Mouse (Mus musculus) intestine, embryonic 16.5 days (tissue): Measurements from ENCODE around the gene Adh4. TPM values are rescaled to one million over a fixed set of nuclear protein-coding genes. Genes with fewer than 3 reads are reported as not detected.
"Not testable (repeated sequence)": the region's sequence is repeated elsewhere in the genome, so short reads cannot be mapped to it uniquely, and the experiment has no call there.

ENCODE experiments used
- ATAC-seq: fragments of 200-750 bp; cut with Nextera tagmentation; 2 replicates; pipeline ENCODE4 v1.8.0; 2017; ENCODE audit warnings: moderate TSS enrichment, moderate library complexity
- H3K27ac ChIP-seq: fragments of 300-500 bp; sonication (generic); 2 replicates; pipeline ENCODE4 v1.5.1; 2014; ENCODE audit warnings: mild to moderate bottlenecking, low read length
- H3K27me3 ChIP-seq: fragments of 300-500 bp; sonication (generic); replicated peaks from 2 replicates; pipeline ENCODE4 v1.6.1; 2014; ENCODE audit warnings: low read length, control low read depth, mixed read lengths; ENCODE audit not compliant: control insufficient read depth, insufficient read depth
- H3K36me3 ChIP-seq: fragments of 300-500 bp; sonication (generic); 2 replicates; pipeline ENCODE4 v1.6.1; 2014; ENCODE audit warnings: low read length, control low read depth; ENCODE audit not compliant: control insufficient read depth, insufficient read depth
- H3K4me1 ChIP-seq: fragments of 300-500 bp; sonication (generic); 2 replicates; pipeline ENCODE4 v1.6.1; 2014; ENCODE audit warnings: low read length, control low read depth, mixed read lengths; ENCODE audit not compliant: control insufficient read depth, insufficient read depth
- H3K4me2 ChIP-seq: fragments of 300-500 bp; sonication (generic); 2 replicates; pipeline ENCODE4 v1.6.1; 2014; ENCODE audit warnings: low read depth, low read length, control low read depth
- H3K4me3 ChIP-seq: fragments of 300-500 bp; sonication (generic); 2 replicates; pipeline ENCODE4 v1.5.1; 2014; ENCODE audit warnings: mild to moderate bottlenecking, low read length
- H3K9ac ChIP-seq: fragments of 300-500 bp; sonication (generic); 2 replicates; pipeline ENCODE4 v1.6.1; 2014; ENCODE audit warnings: low read depth, low read length
- H3K9me3 ChIP-seq: fragments of 300-500 bp; sonication (generic); 2 replicates; pipeline ENCODE4 v1.6.1; 2016; ENCODE audit warnings: low read length, control low read depth; ENCODE audit not compliant: control insufficient read depth
- WGBS: fragments of 180-500 bp; shearing (Covaris S2); extraction: QIAGEN DNeasy Blood & Tissue Kit; methylation state at CpG from one replicate; pipeline ENCODE4 v1.1.7; 2014; 5-methylcytosine and 5-hydroxymethylcytosine counted together
- polyA plus RNA-seq: library from polyadenylated mRNA; unstranded; fragments of >200 nt; fragmentation: Nextera tagmentation; extraction: Ambion mirVana; gene quantifications from 2 replicates; pipeline ENCODE4 v1.2.1, GENCODE M21; 2015

Adh4 gene
- polyA plus RNA-seq, result 0.20 and 0.54 TPM in 2 replicates

DNA sequence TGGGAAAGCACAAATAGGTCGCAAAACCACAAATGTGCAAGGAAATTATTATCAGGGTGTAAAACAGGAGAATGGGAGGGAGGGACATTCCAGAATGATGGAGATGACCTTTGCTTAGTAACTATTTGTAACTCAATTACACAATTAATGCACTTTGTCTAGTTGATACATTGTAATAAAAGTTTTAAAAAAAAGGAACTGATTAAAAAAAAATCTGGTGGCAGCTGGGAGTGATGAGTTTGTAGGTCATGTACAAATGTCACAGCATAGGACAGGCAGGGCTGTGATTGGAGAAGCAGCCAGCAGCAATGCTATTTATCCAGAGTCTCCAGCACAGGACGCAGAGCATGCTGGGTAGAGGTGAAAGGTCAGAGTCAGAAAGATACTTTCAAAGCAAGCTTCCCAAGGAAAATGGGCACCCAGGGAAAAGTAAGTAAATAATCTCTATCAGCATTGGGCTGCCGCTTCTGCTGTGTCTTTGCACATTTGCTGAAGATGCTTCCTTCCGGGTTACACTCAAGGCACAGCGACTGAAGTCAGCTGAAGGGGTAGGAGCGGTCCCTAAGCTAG, at the start of gene Adh4:
TSS of gene Adh4 (plus strand) at position 346 of the 570 bp plus-strand sequence.
- Histone ChIP-seq H3K9ac (no peak within 1 kb of the TSS), H3K27me3 (no peaks in the 10 kb centered on the region), H3K9me3 (no peaks in the 10 kb centered on the region), H3K36me3 (no peaks in the 10 kb centered on the region), H3K4me3 (no peak within 1 kb of the TSS), H3K4me2 (no peak within 1 kb of the TSS), H3K27ac (no peak within 1 kb of the TSS), H3K4me1 (no peaks in the 10 kb centered on the region)
- no peak for ATAC-seq
- WGBS, result 71% methylated on average over 6 of the region's 6 CpGs

DNA sequence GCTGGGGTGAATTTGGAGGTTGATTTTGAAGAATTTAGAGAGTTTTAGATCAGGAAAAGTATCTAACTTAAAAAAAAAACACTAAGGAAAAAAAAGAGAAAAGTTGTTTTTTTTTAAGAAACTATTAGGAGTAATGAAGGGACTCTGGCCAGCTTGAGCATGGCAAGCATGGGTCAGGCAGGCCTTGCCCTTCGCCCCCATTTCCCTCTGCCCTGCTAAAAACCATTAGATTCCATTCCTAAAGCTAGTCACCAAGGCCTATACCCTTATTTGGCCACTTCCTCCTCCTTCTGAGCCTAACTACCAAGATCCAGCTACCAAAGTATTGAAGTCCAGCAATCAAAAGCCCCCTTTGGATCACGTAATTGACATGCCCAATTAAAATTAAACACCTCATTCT, 49.1 kb upstream of the Adh4 start:
- WGBS, result 74% methylated on average over 2 of the region's 2 CpGs
- ATAC-seq, result no peak
- H3K27me3 ChIP-seq, result no peaks in the 10 kb centered on the region

DNA sequence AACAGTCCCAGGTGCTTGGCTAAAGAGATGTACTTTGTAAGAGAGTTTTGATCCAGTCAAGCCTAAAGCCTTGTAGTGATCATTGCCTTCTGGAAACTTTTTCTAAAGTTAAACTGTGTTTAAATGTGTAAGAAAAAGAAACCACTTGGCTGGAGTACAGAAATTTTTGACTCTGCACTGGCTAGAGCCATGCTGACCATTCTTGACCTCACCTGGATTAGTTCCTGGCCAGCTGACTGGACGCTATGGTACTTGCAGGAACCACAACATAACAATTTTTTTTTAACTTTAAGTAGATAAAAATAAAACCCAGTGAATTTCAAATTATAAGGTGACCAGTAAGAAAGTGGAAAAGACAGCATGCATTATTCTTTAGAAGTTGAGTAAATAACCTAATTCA, 45.7 kb upstream of the Adh4 start:
- WGBS, result 71% methylated on average over 1 of the region's 1 CpGs
- Histone ChIP-seq H3K27ac (no peak overlapping the region), H3K4me1 (no peaks in the 10 kb centered on the region), H3K9me3 (no peaks in the 10 kb centered on the region), H3K9ac (no peak overlapping the region), H3K4me2 (no peak overlapping the region), H3K27me3 (no peaks in the 10 kb centered on the region), H3K4me3 (no peak overlapping the region), H3K36me3 (no peaks in the 10 kb centered on the region)
- ATAC-seq, result no peak

More for the DNA sequence above, 49.1 kb upstream of the Adh4 start:
- H3K4me1 ChIP-seq, result no peaks in the 10 kb centered on the region
- no peak overlapping the region for H3K9ac ChIP-seq
- H3K9me3 ChIP-seq, result no peaks in the 10 kb centered on the region
- no peak overlapping the region for H3K4me3 ChIP-seq
- H3K27ac ChIP-seq, result no peak overlapping the region
- H3K36me3 ChIP-seq, result no peaks in the 10 kb centered on the region
- no peak overlapping the region for H3K4me2 ChIP-seq

DNA sequence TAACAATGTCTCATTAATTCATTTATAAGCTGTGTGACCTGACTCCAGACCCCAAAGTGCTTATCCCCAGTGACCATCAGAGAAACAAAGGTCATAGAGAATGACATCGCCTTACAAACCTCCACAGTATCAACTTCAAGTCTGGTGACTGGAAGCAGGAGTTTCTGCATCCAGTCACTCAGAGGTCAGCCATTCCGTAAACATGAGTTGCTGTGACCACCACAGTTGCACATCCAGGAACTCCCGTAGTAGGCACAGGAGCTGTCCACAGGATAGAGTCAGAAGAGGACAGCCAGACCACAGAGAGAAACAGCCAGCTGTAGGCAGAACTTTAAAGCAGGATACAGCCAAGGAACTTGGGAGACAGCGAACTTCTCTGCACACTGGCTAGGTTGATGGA, 45.0 kb upstream of the Adh4 start:
- H3K4me1 ChIP-seq, H3K9me3 ChIP-seq, H3K9ac ChIP-seq, H3K4me3 ChIP-seq, H3K27me3 ChIP-seq, H3K4me2 ChIP-seq, H3K36me3 ChIP-seq, H3K27ac ChIP-seq, ATAC-seq: not testable (repeated sequence)
- WGBS, result 49% methylated on average over 4 of the region's 4 CpGs

DNA sequence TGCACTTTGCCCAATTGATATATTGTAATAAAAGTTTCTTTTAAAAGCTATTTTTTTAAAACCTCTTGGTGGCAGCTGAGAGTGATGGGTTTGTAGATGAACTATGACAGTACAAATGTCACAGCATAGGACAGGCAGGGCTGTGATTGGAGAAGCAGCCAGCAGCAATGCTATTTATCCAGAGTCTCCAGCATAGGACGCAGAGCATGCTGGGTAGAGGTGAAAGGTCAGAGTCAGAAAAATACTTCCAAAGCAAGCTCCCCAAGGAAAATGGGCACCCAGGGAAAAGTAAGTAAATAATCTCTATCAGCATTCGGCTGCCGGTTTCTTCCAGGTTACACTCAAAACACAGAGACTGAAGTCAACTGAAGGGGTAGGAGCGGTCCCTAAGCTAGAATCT, 41.3 kb upstream of the Adh4 start:
- Histone ChIP-seq H3K9me3 (no peaks in the 10 kb centered on the region), H3K36me3 (no peaks in the 10 kb centered on the region), H3K4me2 (no peak overlapping the region), H3K4me3 (no peak overlapping the region), H3K27me3 (no peaks in the 10 kb centered on the region), H3K27ac (no peak overlapping the region), H3K4me1 (no peaks in the 10 kb centered on the region), H3K9ac (no peak overlapping the region)
- ATAC-seq, result no peak
- 69% methylated on average over 4 of the region's 4 CpGs for WGBS

DNA sequence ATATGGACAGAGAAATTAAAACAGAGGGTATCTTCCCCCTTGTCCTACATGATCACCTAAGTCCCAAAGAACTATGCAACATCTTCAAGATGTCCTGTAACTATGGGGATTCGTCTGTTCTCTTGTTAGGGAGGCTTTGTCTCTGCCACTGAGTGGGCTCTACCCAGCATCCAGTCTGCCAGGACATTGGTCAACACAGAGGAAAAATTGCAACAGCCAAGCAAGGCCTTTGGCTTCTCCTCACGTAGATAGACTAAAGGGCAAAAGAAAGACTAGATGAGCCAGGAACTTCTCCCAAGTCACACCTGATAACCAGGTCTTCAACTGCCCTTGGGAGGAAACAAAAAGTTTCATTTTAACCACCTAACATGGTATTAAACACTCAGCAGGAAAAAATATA, 40.1 kb upstream of the Adh4 start:
- Histone ChIP-seq H3K9ac (no peak overlapping the region), H3K4me1 (no peaks in the 10 kb centered on the region), H3K9me3 (no peaks in the 10 kb centered on the region), H3K36me3 (no peaks in the 10 kb centered on the region), H3K4me2 (no peak overlapping the region), H3K4me3 (no peak overlapping the region), H3K27me3 (no peaks in the 10 kb centered on the region), H3K27ac (no peak overlapping the region)
- 72% methylated on average over 2 of the region's 2 CpGs for WGBS
- ATAC-seq, result no peak

DNA sequence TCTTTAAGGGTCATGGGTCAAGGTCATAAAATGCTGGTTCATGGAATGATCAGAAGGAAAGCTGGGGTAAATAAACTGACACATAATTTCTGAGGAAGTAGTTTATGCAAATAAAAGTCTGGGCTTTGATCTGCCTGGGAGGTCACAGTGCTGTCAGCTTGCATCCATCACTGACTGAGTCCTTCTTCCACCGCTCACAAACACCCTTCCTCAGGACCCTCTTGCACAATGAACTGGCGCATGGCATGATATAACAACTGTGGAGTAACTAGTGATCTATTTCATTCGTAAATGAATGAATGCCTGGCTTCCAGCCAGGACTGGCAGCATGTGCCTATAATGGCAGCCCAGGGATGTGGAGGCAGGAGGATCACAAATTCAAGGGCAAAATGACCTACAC, 34.1 kb upstream of the Adh4 start:
- Histone ChIP-seq H3K4me2 (no peak overlapping the region), H3K27ac (no peak overlapping the region), H3K27me3 (no peaks in the 10 kb centered on the region), H3K36me3 (no peaks in the 10 kb centered on the region), H3K9me3 (no peaks in the 10 kb centered on the region), H3K4me1 (no peaks in the 10 kb centered on the region), H3K9ac (no peak overlapping the region), H3K4me3 (no peak overlapping the region)
- 17% methylated on average over 3 of the region's 3 CpGs for WGBS
- ATAC-seq, result 0 out of 2 replicates have a peak, but pooled peaks have one; percentile 18

DNA sequence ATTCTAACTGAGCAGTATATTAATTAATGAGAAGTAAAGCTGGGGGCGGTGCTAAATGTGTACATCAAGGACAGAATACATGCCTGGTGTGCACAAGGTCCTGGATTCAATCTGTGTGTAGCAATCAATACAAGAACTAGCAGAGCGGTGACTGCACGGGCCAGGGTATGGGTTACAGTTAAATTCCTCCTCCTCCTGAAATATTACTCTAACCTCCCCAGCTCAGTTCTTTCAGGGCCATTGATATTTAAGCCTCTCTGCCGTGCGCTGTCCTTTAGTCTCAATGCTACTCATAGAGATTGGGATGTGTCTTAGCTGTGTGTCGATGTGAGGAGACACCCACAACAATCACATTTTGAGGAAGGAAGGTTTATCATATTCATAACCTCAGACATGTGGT, 28.1 kb upstream of the Adh4 start:
- H3K4me1 ChIP-seq, result no peaks in the 10 kb centered on the region
- 85% methylated on average over 6 of the region's 6 CpGs for WGBS

DNA sequence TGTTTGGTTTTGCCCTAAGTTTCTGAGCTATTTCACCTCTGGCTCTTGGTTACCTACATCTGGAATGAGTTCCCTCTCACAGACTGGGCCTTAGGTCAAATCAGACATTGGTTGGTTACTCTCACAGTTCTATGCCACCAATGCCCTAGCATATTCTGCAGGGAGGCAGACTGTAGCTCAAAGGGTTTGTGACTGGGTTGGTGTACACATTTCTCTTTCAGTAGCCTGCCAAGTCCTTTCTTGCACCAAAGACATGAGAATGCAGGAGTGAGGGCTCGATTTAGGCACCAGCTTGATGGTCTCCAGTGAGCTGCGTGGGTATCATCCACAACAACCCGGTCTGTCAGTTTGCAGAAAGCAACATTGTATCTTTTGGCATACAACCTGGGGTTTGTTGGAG, 10.4 kb upstream of the Adh4 start:
- Histone ChIP-seq H3K4me1 (no peaks in the 10 kb centered on the region), H3K9me3 (no peaks in the 10 kb centered on the region), H3K27ac (no peak overlapping the region), H3K4me3 (no peak overlapping the region), H3K4me2 (no peak overlapping the region), H3K27me3 (no peaks in the 10 kb centered on the region), H3K9ac (no peak overlapping the region), H3K36me3 (no peaks in the 10 kb centered on the region)
- WGBS, result 75% methylated on average over 3 of the region's 3 CpGs
- no peak for ATAC-seq

More for the DNA sequence above, 28.1 kb upstream of the Adh4 start:
- Histone ChIP-seq H3K9me3 (no peaks in the 10 kb centered on the region), H3K27me3 (no peaks in the 10 kb centered on the region), H3K4me3 (no peak overlapping the region), H3K9ac (no peak overlapping the region), H3K27ac (no peak overlapping the region), H3K36me3 (no peaks in the 10 kb centered on the region), H3K4me2 (no peak overlapping the region)
- no peak for ATAC-seq

DNA sequence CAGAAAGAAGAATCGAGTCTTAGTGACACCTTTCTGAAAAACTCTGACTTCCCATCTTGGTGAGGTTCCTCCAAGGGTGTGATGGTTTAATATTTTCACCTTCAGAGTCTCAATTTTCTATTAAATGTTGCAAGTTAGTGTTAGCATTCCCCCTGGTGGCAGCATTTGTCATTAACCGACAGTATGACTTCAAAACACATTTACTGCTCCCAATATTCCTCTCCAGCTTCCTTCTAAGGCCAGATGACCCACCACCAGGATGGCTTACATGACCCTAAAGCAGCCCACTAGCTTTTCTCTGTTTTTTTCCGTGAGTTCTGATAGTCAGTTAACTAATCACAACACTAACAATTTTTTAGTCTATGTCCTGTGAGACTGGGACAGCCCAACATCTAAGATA, 9.9 kb upstream of the Adh4 start:
- Histone ChIP-seq H3K27ac (no peak overlapping the region), H3K27me3 (no peaks in the 10 kb centered on the region), H3K36me3 (no peaks in the 10 kb centered on the region), H3K9me3 (no peaks in the 10 kb centered on the region), H3K9ac (no peak overlapping the region), H3K4me1 (no peaks in the 10 kb centered on the region), H3K4me2 (no peak overlapping the region), H3K4me3 (no peak overlapping the region)
- no peak for ATAC-seq
- 43% methylated on average over 3 of the region's 3 CpGs for WGBS
